Mouse (Mus musculus) ES-E14 (cell line): ENCODE results near the gene Casc3. TPM values are rescaled to one million over a fixed set of nuclear protein-coding genes. Genes with fewer than 3 reads are reported as not detected.
A peak's percentile ranks its signal among the peaks of the same experiment; 100 is the strongest.

Source experiments
- DNase-seq: peaks from one replicate; pipeline ENCODE4 v3.0.0-alpha.2; 2013; ENCODE audit warnings: low read depth, low spot score
- H3K27ac ChIP-seq: 2 replicates; pipeline ENCODE4 v1.5.1; 2012; ENCODE audit warnings: low read depth, mild to moderate bottlenecking, low read length, moderate library complexity, mixed read lengths; ENCODE audit not compliant: poor library complexity, insufficient read depth, severe bottlenecking
- H3K36me3 ChIP-seq: 2 replicates; pipeline ENCODE4 v1.6.1; 2012; ENCODE audit warnings: mild to moderate bottlenecking, low read length, moderate library complexity, mixed read lengths; ENCODE audit not compliant: control insufficient read depth, poor library complexity, insufficient read depth, severe bottlenecking
- H3K4me1 ChIP-seq, 2 experiments: fragments of 150-350 bp in 1 of 2; sonication (generic) in 1 of 2; 2 replicates each; pipeline ENCODE4 v1.6.1; 2012; ENCODE audit warnings: low read length in 2 of 2, mild to moderate bottlenecking in 1 of 2, mixed read lengths in 1 of 2; ENCODE audit not compliant: control insufficient read depth in 2 of 2, insufficient read depth in 2 of 2, poor library complexity in 1 of 2
- H3K4me3 ChIP-seq, 2 experiments: fragments of 150-350 bp in 1 of 2; sonication (generic) in 1 of 2; 2 replicates each; pipeline ENCODE4 v1.5.1; 2012; ENCODE audit warnings: low read length in 2 of 2, low read depth in 1 of 2, mild to moderate bottlenecking in 1 of 2, mixed read lengths in 1 of 2; ENCODE audit not compliant: insufficient read depth in 1 of 2, poor library complexity in 1 of 2, severe bottlenecking in 1 of 2
- H3K9ac ChIP-seq: 2 replicates; pipeline ENCODE4 v1.6.1; 2012; ENCODE audit warnings: low read depth, mild to moderate bottlenecking, low read length, mixed read lengths; ENCODE audit not compliant: poor library complexity, insufficient read depth, severe bottlenecking
- H3K9me3 ChIP-seq: fragments of 150-350 bp; sonication (generic); 2 replicates; pipeline ENCODE4 v1.6.1; 2012; ENCODE audit warnings: low read depth, mild to moderate bottlenecking, low read length; ENCODE audit not compliant: control insufficient read depth, insufficient read depth
- CHD2 ChIP-seq: IDR thresholded peaks from 2 replicates; pipeline ENCODE4 v1.6.1; 2014; ENCODE audit warnings: mild to moderate bottlenecking, low read depth, low read length, inconsistent platforms
- HCFC1 ChIP-seq: IDR thresholded peaks from 2 replicates; pipeline ENCODE4 v1.6.1; 2012; ENCODE audit warnings: low read length, inconsistent platforms, borderline replicate concordance; ENCODE audit not compliant: insufficient read depth
- MAFK ChIP-seq: IDR thresholded peaks from 2 replicates; pipeline ENCODE4 v1.6.1; 2014; ENCODE audit warnings: mild to moderate bottlenecking, low read depth, low read length, inconsistent platforms; ENCODE audit not compliant: insufficient read depth
- ZC3H11A ChIP-seq: IDR thresholded peaks from 2 replicates; pipeline ENCODE4 v1.6.1; 2012; ENCODE audit warnings: low read depth, mild to moderate bottlenecking, inconsistent platforms, low read length, borderline replicate concordance
- ZNF384 ChIP-seq: IDR thresholded peaks from 2 replicates; pipeline ENCODE4 v1.6.1; 2012; ENCODE audit warnings: low read depth, low read length, inconsistent platforms
- in situ Hi-C, 2 experiments: fragments of 600-800 bp; cut with MboI; formaldehyde crosslinking; loops; one replicate each; pipeline ENCODE4 v1.15.1; 2025; ENCODE audit warnings: low sequenced_read_pairs in 2 of 2, inconsistent platforms in 1 of 2; ENCODE audit not compliant: unreplicated experiment in 2 of 2
- total RNA-seq: library from RNA; depleted of rRNA; stranded (reverse); fragments of 300-350 nt; gene quantifications from 2 replicates; pipeline ENCODE4 v1.2.3, GENCODE M21; 2012

Casc3 gene
- total RNA-seq, 1 experiment, result 14.6 TPM

GRCm38 (mm10) chr11:98787229-98787628, 17.5 kb upstream of the Casc3 start:
- TF ChIP-seq CHD2, result no peak
- TF ChIP-seq MAFK, result no peak
- no peak for TF ChIP-seq ZC3H11A
- no peak for TF ChIP-seq HCFC1
- TF ChIP-seq ZNF384, result no peak
- Histone ChIP-seq H3K9me3 (no peaks in the 10 kb centered on the region), H3K4me3 (no peak overlapping the region), H3K9ac (no peak overlapping the region), H3K4me1 (peaks cover 12 to 20% of the 10 kb centered on the region in 2 experiments; a peak in 3 of 4 replicates), H3K27ac (no peak overlapping the region), H3K36me3 (no peaks in the 10 kb centered on the region)
- in situ Hi-C loops, result loop anchor here in 1 of 2 experiments (10.0 kb wide), 1 partner anchor 52 kb away; no protein-coding TSS in a partner anchor
- DNase-seq, result no peak

- H3K9me3 ChIP-seq, result no peaks in the 10 kb centered on the region
- H3K4me1 ChIP-seq, result peaks cover 12 to 21% of the 10 kb centered on the region in 2 experiments; a peak in 3 of 4 replicates
- in situ Hi-C loops, result loop anchor here in 1 of 2 experiments (10.0 kb wide), 1 partner anchor 53 kb away; no protein-coding TSS in a partner anchor
- no peak overlapping the region for H3K27ac ChIP-seq
- no peak for DNase-seq
- H3K4me3 ChIP-seq, result no peak overlapping the region
- H3K36me3 ChIP-seq, result no peaks in the 10 kb centered on the region
- no peak overlapping the region for H3K9ac ChIP-seq
- no peak for TF ChIP-seq ZNF384
- no peak for TF ChIP-seq ZC3H11A
- TF ChIP-seq CHD2, result no peak
- TF ChIP-seq HCFC1, result no peak
- TF ChIP-seq MAFK, result no peak
Observed at GRCm38 (mm10) chr11:98787691-98788090, 17.0 kb upstream of the Casc3 start.

- Histone ChIP-seq H3K9me3 (no peaks in the 10 kb centered on the region), H3K27ac (no peak overlapping the region), H3K36me3 (no peaks in the 10 kb centered on the region), H3K9ac (no peak overlapping the region), H3K4me3 (no peak overlapping the region), H3K4me1 (peaks cover 10 to 18% of the 10 kb centered on the region in 2 experiments; a peak in 3 of 4 replicates)
- TF ChIP-seq ZC3H11A, result no peak
- no peak for TF ChIP-seq CHD2
- no peak for TF ChIP-seq HCFC1
- no peak for TF ChIP-seq MAFK
- no peak for TF ChIP-seq ZNF384
- in situ Hi-C loops, result loop anchor here in 1 of 2 experiments (10.0 kb wide), 1 partner anchor 53 kb away; no protein-coding TSS in a partner anchor
- no peak for DNase-seq
Observed at GRCm38 (mm10) chr11:98788139-98788538, 16.6 kb upstream of the Casc3 start.

GRCm38 (mm10) chr11:98788550-98789218, 16.0 kb upstream of the Casc3 start:
- peak overlapping the region; percentile 62 to 75 for H3K4me3 ChIP-seq
- in situ Hi-C loops, result loop anchor here in 1 of 2 experiments (10.0 kb wide), 1 partner anchor 54 kb away; no protein-coding TSS in a partner anchor
- no peaks in the 10 kb centered on the region for H3K9me3 ChIP-seq
- H3K9ac ChIP-seq, result peak overlapping the region; percentile 88
- peaks cover 7 to 16% of the 10 kb centered on the region in 2 experiments; a peak in 3 of 4 replicates for H3K4me1 ChIP-seq
- TF ChIP-seq CHD2 (no peak), ZC3H11A (0 out of 2 replicates have a peak, but pooled peaks have one; percentile 4), HCFC1 (peak; percentile 72; the same call in 1 of the 2 replicates)
- no peak for DNase-seq
- no peaks in the 10 kb centered on the region for H3K36me3 ChIP-seq
- H3K27ac ChIP-seq, result no peak overlapping the region; the same call in 1 of the 2 replicates
